Mouse (Mus musculus): ENCODE data around the gene Gnl2.

Gnl2 gene

GRCm38 (mm10) chr4:125084403-125085345 lies 68.3 kb downstream of the Gnl2 start, which contains the start of gene Meaf6:
TSS of gene Meaf6 (plus strand) at chr4:125085134.
- TF ChIP-seq CTCF (conservative IDR thresholded peaks at IDR 0.05; ENCODE audit: low read length), result no peak
- no peak for TF ChIP-seq POU5F1 (IDR thresholded peaks at IDR 0.05; ENCODE audit: borderline replicate concordance, low read length)
- no peak for TF ChIP-seq NANOG (IDR thresholded peaks at IDR 0.05; ENCODE audit: borderline replicate concordance, low read length)
- Histone ChIP-seq H3K4me3 (replicated peaks; ENCODE audit: low read length) (peak within 1 kb of the TSS; percentile 89), H3K27me3 (ENCODE audit: insufficient read depth, low read length) (no peaks in the 10 kb centered on the region), H3K36me3 (ENCODE audit: insufficient read depth, low read length) (peaks cover 53% of the 10 kb centered on the region), H3K9me3 (ENCODE audit: low read length) (no peaks in the 10 kb centered on the region), H3K4me1 (replicated peaks; ENCODE audit: low read depth, low read length) (peaks cover 23% of the 10 kb centered on the region)

- peaks cover 23% of the 10 kb centered on the region for H3K4me1 ChIP-seq (replicated peaks; ENCODE audit: low read depth, low read length)
- TF ChIP-seq CTCF (conservative IDR thresholded peaks at IDR 0.05; ENCODE audit: low read length) (no peak), POU5F1 (IDR thresholded peaks at IDR 0.05; ENCODE audit: borderline replicate concordance, low read length) (no peak), NANOG (IDR thresholded peaks at IDR 0.05; ENCODE audit: borderline replicate concordance, low read length) (no peak)
- H3K36me3 ChIP-seq (ENCODE audit: insufficient read depth, low read length), result peaks cover 60% of the 10 kb centered on the region
- H3K27me3 ChIP-seq (ENCODE audit: insufficient read depth, low read length), result no peaks in the 10 kb centered on the region
- peak overlapping the region; percentile 89 for H3K4me3 ChIP-seq (replicated peaks; ENCODE audit: low read length)
- H3K9me3 ChIP-seq (ENCODE audit: low read length), result no peaks in the 10 kb centered on the region
These were observed 69.0 kb downstream of the Gnl2 start for GRCm38 (mm10) chr4:125085346-125085841.

- no peak overlapping the region for H3K4me3 ChIP-seq (replicated peaks; ENCODE audit: low read length)
- TF ChIP-seq NANOG (IDR thresholded peaks at IDR 0.05; ENCODE audit: borderline replicate concordance, low read length), result no peak
- peaks cover 60% of the 10 kb centered on the region for H3K36me3 ChIP-seq (ENCODE audit: insufficient read depth, low read length)
- H3K9me3 ChIP-seq (ENCODE audit: low read length), result 0 out of 2 replicates have a peak, but pooled peaks cover 4% of the 10 kb centered on the region
- peaks cover 39% of the 10 kb centered on the region for H3K4me1 ChIP-seq (replicated peaks; ENCODE audit: low read depth, low read length)
- no peaks in the 10 kb centered on the region for H3K27me3 ChIP-seq (ENCODE audit: insufficient read depth, low read length)
These were observed 76.6 kb downstream of the Gnl2 start for GRCm38 (mm10) chr4:125093031-125093430.

- peaks cover 63% of the 10 kb centered on the region for H3K4me1 ChIP-seq (replicated peaks; ENCODE audit: low read depth, low read length)
- peaks cover 30% of the 10 kb centered on the region for H3K36me3 ChIP-seq (ENCODE audit: insufficient read depth, low read length)
- no peaks in the 10 kb centered on the region for H3K27me3 ChIP-seq (ENCODE audit: insufficient read depth, low read length)
- H3K9me3 ChIP-seq (ENCODE audit: low read length), result 0 out of 2 replicates have a peak, but pooled peaks cover 4% of the 10 kb centered on the region
- no peak overlapping the region for H3K4me3 ChIP-seq (replicated peaks; ENCODE audit: low read length)
- TF ChIP-seq NANOG (IDR thresholded peaks at IDR 0.05; ENCODE audit: borderline replicate concordance, low read length) (no peak), CTCF (conservative IDR thresholded peaks at IDR 0.05; ENCODE audit: low read length) (no peak), POU5F1 (IDR thresholded peaks at IDR 0.05; ENCODE audit: borderline replicate concordance, low read length) (no peak)
These were observed 79.7 kb downstream of the Gnl2 start for GRCm38 (mm10) chr4:125096066-125096465.

- Histone ChIP-seq H3K27me3 (ENCODE audit: insufficient read depth, low read length) (no peaks in the 10 kb centered on the region), H3K9me3 (ENCODE audit: low read length) (no peaks in the 10 kb centered on the region), H3K4me3 (replicated peaks; ENCODE audit: low read length) (no peak overlapping the region), H3K4me1 (replicated peaks; ENCODE audit: low read depth, low read length) (peaks cover 72% of the 10 kb centered on the region), H3K36me3 (ENCODE audit: insufficient read depth, low read length) (peaks cover 19% of the 10 kb centered on the region)
- TF ChIP-seq NANOG (IDR thresholded peaks at IDR 0.05; ENCODE audit: borderline replicate concordance, low read length) (no peak), POU5F1 (IDR thresholded peaks at IDR 0.05; ENCODE audit: borderline replicate concordance, low read length) (no peak), CTCF (conservative IDR thresholded peaks at IDR 0.05; ENCODE audit: low read length) (no peak)
These were observed 81.0 kb downstream of the Gnl2 start for GRCm38 (mm10) chr4:125097412-125097811.

- Histone ChIP-seq H3K4me3 (replicated peaks; ENCODE audit: low read length) (no peak overlapping the region), H3K4me1 (replicated peaks; ENCODE audit: low read depth, low read length) (peaks cover 65% of the 10 kb centered on the region), H3K27me3 (ENCODE audit: insufficient read depth, low read length) (no peaks in the 10 kb centered on the region), H3K9me3 (ENCODE audit: low read length) (no peaks in the 10 kb centered on the region), H3K36me3 (ENCODE audit: insufficient read depth, low read length) (peaks cover 27% of the 10 kb centered on the region)
- peak; percentile 97 for TF ChIP-seq CTCF (conservative IDR thresholded peaks at IDR 0.05; ENCODE audit: low read length)
- no peak for TF ChIP-seq POU5F1 (IDR thresholded peaks at IDR 0.05; ENCODE audit: borderline replicate concordance, low read length)
These were observed 83.1 kb downstream of the Gnl2 start for GRCm38 (mm10) chr4:125099458-125099857.

- no peaks in the 10 kb centered on the region for H3K27me3 ChIP-seq (ENCODE audit: insufficient read depth, low read length)
- H3K9me3 ChIP-seq (ENCODE audit: low read length), result no peaks in the 10 kb centered on the region
- TF ChIP-seq POU5F1 (IDR thresholded peaks at IDR 0.05; ENCODE audit: borderline replicate concordance, low read length) (no peak), NANOG (IDR thresholded peaks at IDR 0.05; ENCODE audit: borderline replicate concordance, low read length) (no peak), CTCF (conservative IDR thresholded peaks at IDR 0.05; ENCODE audit: low read length) (no peak)
These were observed 84.9 kb downstream of the Gnl2 start for GRCm38 (mm10) chr4:125101334-125101733.

More at GRCm38 (mm10) chr4:125101334-125101733, 84.9 kb downstream of the Gnl2 start:
- Histone ChIP-seq H3K36me3 (ENCODE audit: insufficient read depth, low read length) (peaks cover 32% of the 10 kb centered on the region), H3K4me3 (replicated peaks; ENCODE audit: low read length) (no peak overlapping the region), H3K4me1 (replicated peaks; ENCODE audit: low read depth, low read length) (peaks cover 70% of the 10 kb centered on the region)

Data from E14TG2a.4 (cell line).